Mouse (Mus musculus): ENCODE data around the gene Ube2v1.

Ube2v1 gene

DNA sequence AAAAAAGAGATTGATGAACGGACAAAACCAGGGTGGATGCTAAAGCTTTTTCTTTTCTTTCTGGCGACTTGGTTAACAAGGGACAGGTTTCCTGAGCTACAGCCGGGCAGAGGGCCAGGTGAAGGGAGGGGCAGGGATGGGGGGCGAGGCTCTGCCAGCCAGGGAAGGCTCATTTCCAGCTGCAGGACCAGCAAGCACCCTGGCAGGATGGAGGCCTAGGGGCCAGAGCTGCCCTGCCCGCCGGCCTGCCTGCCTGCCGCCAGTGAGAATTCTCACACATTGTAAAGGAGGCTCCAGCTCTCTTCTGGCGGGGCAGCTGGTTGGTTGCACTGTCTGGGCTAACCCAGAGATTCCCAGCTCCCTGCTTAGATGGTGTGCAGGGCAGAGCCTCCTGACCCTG lies 69.8 kb downstream of the Ube2v1 start:
- no peak for DNase-seq (ENCODE audit: low spot score)

DNA sequence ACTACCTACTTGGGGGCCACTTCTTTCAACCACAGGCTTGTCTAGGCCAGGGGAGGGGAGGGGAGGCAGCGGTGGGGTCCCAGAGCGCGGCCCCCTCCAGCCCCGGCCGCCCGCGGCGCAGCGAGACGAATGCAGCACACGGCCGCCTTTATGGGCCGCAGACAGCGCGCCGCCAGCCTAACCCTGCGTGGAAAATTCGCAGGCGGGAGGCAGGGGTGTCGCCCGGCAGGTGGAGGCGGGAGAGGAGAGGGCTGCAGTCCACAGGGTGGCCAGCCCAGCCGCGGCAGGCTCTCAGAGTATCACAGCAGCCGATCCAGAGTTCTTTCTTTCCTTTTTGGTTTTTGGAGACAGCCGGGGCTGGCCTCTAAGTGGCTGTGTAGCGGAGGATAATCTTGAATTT lies 72.5 kb downstream of the Ube2v1 start:
- DNase-seq (ENCODE audit: low spot score): no peak

Measured in urinary bladder, postnatal 10 days (tissue).